Mouse (Mus musculus): ENCODE results near the gene Asic2.

DNA sequence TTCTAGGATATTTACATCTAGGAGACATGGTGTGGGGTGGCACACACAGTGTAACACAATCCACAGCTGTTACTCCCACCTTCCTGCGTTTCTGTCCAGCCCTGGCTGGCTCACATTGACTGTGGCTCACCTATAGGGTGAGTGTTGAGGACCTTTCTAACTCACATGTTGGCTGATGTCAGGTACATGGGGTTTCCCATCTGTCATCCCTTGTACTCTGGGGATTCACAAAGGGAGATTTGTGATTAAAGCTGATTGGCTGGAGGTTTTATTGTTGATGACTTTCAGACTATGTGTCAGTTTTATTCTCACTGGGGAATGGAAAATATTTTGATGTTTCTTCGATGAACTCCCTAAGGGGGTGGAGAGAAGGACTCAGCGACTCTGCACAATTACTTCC is 229.3 kb downstream of the Asic2 start:
- no peak for TF ChIP-seq CTCF (IDR thresholded peaks at IDR 0.05; ENCODE audit: borderline replicate concordance, insufficient read depth, low read depth, low read length)
- no peak for TF ChIP-seq POLR2A (IDR thresholded peaks at IDR 0.05; ENCODE audit: borderline replicate concordance, insufficient read depth, low read length)
